Mouse (Mus musculus) thymus, adult 2 months (tissue): ENCODE results near the gene Ciao2b.

Source experiments
- CTCF ChIP-seq: fragments of 200-500 bp; IDR thresholded peaks from 2 replicates; pipeline ENCODE4 v1.5.1; 2012; ENCODE audit warnings: mild to moderate bottlenecking, control low read depth, low read length, moderate library complexity, borderline replicate concordance; ENCODE audit not compliant: control insufficient read depth, poor library complexity, insufficient read depth; ENCODE audit errors: extremely low read depth
- POLR2A ChIP-seq: fragments of 200-500 bp; IDR thresholded peaks from 2 replicates; pipeline ENCODE4 v1.6.1; 2012; ENCODE audit warnings: mild to moderate bottlenecking, low read length, control low read depth, moderate library complexity; ENCODE audit not compliant: control insufficient read depth, poor library complexity, insufficient read depth; ENCODE audit errors: extremely low read depth

DNA sequence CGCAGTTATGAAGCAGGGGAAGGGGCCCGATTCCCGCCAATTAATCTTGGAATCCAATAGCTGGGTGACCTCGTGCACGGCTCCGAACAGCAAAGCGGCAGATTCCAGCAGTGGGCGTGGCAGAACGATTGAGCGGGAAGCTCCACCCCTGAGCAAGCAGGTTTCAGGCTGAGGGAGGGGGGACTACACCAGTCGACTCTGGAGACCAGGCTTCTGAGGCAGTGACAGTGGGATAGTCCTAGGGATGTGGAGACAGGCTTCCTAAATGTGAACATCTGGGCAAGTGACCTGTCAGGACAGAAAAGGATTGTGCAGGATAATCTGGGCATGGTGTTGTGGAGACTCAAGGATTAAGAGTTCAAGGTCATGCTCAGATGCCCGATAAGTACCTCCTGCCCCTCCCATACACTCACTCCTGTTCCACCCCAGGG is 39.8 kb downstream of the Ciao2b start:
- TF ChIP-seq CTCF (no peak), POLR2A (no peak)
